Mouse (Mus musculus): ENCODE data around the gene Epb41.

The Epb41 gene

DNA sequence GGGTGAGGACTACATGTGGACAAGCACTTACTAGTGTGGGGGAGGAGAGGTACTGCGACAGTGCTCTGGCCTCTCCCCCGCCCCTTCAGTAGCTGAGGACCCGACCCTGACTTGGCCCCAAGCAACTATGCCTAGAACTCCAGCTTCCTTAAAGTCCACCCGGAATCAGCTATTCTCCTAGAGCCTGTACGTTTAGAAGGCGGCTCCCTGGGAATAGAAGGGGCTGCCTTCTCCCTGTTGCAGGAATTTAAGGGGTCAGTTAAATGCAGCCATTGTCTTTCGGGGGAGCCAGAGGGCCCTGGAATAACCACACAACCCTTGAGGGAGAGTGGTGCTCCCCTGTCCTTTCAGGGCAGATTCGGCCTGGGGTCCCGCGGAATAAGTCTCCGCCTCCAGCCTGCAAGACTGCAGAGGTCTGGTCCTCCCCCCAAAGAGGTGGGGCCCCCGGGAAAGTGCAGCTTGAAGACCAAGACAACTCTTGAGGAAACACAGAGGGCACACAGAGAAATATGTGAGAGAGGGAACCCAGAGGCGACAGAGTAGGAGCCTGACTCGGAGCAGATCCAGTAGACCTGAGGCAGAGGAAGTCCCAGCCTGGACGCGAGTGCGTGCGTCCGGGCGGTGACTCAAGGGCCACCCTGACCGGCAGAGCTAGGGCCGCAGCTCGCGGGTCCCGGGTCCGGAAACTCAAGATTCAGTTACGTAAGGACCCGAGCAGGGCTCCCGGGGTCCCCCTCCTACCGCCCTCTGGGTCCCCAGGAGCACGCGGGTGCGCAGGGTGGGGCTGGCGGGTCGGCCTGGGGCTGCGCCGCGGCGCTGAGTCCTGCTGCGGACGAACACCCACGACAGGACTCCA is 816 bp downstream of the Epb41 start, which contains the start of gene Gm10300:
Gm10300 (plus strand) TSS at position 621 of the 856 bp plus-strand sequence.
- DNase-seq, result peak; percentile 57

DNA sequence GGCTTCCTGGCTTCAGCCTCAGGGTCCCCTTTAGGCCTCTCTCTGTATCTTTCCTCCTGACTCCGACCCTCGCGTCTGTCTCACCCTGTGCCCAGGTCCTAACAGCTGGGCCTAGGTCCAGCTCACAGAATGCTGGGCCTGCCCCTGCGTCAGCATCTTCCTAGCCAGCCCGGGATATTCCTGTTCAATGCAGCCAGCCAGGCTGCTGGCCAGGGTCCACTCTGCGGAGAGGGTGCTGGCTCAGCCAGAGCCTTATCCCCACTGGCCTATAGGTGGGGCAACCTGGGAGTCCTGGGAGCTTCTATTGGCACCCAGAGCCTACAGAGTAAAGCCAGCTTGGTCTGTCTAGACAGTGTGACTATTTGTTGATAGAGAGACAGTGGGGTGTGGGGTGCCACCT is 2.2 kb downstream of the Epb41 start:
- no peak for DNase-seq

DNA sequence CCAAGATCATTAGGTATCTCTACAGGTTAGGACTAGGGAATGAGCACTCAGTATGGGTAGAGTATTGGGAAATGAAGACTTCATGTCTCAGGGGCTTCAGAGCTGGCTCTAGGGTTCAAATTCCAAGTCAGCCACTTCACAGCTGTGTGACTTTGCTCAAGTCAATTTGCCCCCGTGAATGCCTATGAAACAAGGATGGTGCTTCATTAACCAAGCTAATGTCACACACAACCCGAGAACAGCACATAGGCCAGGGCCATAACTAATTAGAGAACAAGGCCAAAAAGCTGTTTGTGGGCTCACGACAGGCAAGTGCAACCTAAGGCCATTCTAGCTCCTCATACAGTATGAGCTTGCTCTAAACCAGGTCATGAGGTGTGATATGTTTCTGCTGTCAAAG is 3.0 kb downstream of the Epb41 start:
- no peak for DNase-seq

DNA sequence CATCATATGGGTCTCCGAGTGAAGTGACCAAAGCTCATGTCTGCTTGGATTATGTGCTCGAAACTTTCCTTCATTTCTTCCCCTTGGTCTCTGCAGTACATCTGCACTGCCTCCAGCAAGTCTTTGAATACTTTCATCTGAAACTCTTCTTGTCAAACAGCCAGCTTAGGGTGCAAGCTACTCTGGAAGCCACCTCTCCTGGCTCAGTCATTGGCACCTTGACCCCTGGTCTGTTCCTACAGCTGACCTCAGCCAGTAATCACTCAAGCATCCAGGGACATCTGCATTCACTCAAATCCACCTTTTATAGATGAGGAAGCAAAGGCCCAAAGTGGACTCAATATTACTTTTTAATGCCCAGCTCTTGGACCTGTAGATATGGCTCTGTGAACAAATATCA is 3.4 kb downstream of the Epb41 start:
- no peak for DNase-seq

DNA sequence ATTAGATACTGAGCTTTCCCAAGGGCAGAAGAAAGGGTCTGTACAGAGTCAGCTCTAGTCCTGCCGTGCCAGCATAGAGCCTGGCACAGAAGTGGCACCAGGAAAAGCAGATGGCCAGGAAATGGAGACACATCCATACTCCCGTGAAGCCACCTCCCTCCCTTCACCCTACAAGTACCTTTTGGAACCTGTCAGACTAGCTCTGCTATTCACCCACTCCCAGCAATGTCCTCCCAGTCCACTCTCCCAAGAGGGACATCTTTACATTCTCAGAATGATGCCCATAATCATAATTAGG is 7.2 kb downstream of the Epb41 start:
- no peak for DNase-seq

DNA sequence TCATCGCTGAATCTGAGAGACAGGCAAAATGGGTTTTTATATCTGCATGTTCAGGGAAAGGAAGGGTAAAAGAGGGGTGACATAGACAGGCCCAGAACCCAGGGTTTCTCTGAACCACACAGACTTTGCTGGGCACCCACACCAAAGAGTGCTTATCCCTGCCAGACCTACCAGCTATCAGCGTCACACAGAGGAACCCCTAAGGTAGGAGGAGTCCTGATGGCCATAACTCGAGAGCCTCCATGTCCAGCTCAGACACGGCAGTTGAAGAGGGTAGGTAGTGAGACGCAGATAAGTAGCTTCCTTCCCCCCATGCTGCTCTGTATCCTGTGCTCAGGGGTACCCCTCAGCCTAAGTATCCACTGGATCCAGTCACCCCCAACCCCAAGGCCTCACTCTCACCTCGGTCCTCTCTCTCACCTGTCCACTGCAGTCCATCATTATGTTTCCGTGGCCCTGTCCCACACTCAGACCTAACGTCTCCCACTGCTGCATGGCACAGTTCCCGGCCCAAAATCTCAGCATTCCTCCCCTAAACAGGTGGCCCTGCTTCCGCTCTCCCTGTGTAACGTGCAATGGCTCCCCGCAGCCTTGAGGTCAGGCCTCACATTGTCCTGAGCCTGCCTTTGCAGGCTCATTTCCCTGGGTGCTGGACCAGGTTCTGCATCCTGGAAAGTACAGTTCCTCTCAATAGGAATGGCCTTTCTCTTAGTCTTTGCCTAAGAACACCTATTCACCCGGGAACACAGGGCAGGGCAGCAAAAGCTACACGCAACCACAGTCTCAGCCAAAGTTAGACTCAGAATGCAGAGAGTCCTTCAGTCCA is 7.8 kb downstream of the Epb41 start:
- DNase-seq, result no peak

DNA sequence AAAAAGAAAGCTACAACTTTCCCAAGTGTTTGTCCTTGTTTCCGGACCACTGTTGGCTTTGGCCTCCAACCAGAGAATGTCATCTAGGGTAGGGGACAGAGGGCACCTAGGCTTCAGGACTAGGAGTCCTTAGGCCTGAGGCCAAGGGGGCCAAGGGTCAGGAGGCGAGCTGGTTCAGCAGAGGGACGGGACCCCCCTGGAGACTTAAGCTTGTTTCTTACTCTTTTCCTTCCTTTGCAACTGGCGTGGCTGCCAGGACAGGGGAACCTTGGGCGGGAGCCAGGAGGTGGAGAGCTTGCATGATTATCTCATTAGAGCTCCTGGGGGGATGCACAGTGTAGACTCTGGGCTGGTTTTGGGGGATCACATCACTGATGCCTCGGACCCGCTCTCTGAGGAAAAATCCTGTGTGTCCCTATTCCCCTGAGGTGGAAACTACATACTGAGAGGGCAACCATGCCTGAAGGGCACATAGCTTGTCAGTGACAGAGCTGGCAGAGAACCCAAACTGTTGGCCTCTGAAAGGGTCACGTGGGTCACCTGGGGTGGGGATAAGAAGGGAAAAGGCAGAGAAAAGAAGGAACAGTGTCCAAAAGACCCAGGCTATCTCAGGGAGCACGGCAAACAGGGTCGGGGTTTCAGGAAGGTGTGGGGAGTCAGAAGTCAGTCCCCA is 8.9 kb downstream of the Epb41 start:
- peak; percentile 37 for DNase-seq

DNA sequence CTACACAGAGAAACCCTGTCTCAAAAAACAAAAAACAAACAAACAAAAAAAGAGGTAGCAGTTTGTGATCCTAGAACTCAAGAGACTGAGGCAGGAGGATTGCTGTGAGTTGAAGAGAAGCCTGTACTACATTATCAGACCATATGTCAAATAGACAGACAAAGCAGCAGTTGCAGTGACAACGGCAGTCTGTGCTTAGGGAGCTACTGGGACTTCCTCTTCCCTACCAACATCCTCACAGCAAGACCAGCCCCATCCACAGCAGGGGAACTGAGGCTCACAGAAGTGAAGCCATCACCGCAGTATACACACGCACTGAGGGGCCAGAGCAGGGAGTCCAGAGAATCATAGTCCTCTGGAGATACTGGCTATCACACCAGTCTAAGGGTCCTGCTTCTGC is 9.5 kb downstream of the Epb41 start:
- no peak for DNase-seq

DNA sequence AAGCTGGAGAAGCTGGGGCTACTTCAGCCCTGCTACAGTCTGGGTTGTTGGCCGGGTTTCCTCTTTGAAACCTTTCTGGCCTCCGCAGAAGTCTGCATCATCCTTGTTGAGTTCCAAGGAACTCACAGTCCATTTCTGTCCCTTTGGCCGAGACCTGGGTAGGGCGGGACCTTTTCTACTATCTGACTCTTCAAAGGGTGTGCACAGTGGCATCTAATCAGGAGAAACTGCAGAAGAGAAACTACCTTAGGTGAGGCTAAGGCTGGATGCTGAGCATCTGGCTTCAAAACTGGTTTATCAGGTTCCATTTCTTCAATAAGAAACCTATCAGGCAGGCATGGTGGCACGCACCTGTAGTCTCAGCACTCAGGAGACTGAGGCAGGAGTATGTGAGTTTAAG is 10.6 kb downstream of the Epb41 start:
- DNase-seq, result no peak

DNA sequence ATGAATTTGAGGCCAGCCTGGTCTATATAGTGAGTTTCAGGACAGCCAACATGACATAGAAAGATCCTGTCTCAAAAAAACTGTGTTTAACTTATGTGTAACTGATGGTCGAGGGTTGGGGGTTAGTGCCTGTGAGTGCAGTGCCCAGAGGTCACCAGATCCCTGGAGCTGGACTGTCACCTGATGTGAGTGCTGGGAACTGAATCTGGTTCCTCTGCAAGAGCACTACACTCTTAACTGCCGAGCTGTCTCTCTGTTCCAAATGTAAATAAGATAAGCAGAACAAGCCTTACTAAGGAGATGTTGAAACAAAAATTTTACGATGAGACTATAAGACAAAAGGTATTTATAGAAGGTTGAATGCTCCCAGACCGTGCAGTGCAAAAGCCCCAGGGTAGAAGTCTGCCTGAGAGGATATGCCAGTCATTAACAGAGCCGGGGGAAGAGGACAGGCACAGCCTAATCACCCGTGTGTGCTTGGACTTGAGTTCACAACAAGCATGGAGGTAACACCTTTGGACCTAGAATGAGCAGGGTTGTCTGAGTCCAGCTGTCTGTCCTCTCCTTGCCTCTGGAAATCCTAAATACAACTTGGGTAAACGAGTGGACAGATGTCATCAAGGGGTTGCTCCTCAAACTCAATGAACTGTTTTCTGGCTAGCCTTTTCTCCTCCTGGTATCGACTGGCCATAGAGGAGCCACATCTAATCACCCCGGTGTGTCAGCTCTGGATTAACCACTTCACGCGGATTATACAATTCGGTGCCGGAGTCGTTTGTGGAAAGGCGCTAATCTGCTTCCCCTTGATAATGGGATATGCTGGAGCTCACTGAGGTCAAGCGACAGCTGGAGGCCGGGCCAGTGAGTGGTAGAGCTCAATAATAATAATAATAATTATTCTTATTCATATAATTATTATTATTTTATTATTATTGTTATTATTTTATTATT is 11.9 kb downstream of the Epb41 start:
- DNase-seq, result no peak

DNA sequence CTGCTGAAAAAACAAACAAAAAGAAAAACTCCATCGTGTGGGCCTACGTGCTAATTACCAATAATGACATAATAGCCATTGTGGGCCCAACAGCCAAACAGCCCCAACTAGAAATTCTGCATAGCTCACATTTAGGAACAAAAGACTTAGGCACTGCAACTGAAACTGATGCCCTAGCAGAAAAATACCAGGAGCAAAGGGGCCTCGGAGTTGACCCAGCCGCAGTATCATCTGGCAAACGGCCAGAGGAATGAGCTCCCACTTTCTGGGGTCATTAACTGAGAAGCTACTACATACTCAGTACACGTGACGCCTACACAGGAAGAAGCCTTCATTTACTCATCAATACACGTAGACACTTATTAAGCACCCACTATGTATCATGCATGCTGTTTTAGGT is 12.8 kb downstream of the Epb41 start:
- DNase-seq, result no peak

DNA sequence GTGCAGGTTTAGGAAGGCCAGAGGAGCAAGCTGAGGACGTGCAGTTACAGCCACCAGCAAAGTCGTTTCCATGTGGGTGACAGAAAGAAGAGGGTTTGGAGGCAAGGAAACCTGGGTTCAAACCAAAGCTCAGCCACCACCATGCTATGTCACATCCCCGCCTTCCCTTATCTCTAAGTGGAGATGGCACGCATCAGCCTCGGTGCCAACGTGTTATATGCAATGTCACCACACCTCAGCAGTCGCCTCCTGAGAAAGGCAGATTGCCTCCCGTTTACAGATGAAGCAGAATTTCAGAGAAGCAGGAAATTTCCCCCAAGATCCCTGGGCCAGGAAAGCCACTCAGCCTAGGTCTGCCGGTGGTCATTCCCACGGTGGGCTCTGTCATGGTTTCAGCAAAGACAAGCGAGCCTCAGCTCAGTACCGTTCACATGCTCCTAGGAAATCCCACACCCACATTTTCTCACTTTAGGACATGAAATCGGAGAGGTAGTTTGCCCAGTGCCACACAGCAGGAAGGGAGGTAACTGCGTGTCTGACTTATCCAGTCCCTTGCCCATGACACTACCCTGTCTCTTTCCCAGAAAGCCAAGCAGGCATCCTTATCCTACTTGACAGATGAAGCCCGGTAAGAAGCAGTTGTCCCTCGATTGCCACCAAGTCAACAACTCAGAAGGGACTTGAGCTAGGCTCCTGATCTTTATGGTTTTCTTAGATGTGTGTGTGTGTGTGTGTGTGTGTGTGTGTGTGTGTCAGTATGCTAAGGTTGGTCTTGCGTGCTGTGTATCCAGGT is 14.9 kb downstream of the Epb41 start:
- no peak for DNase-seq

DNA sequence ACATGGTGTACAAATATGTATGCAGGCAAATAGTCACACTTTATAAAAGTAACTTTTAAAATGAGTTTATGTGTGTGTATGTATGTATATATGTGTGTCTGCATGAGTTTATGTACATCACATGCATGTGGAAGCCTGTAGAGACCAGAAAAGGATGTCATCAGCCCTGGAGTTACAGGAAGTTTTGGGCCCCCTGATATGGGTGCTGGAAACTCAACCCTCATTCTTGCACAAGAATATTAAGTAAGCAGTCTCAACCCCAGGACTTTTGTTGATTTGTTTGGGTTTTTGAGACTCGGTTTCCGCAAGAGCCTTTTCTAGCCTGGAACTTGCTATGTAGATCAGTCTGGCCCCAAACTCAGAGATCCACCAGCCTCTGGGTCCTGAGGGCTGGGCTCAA is 15.6 kb downstream of the Epb41 start:
- DNase-seq, result no peak

DNA sequence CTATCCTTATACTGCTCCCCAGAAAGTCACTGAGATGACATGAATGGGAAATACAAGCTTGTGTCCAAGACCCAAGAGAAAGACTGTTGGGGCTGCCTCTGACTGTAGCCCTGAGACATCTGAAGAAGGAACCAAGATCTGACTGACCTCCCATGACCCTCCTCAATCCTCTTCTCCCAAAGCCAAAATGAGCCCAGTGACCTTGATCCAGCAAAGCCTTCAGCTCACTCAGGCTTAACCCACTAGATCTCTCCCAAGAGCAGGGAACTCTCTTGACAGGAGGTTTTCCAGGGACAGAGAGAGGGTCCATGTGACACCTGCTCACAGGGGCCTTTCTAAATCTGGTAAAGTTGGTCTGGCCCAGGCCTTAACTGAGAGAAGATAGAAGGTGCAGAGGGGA is 17.8 kb downstream of the Epb41 start:
- DNase-seq, result no peak

DNA sequence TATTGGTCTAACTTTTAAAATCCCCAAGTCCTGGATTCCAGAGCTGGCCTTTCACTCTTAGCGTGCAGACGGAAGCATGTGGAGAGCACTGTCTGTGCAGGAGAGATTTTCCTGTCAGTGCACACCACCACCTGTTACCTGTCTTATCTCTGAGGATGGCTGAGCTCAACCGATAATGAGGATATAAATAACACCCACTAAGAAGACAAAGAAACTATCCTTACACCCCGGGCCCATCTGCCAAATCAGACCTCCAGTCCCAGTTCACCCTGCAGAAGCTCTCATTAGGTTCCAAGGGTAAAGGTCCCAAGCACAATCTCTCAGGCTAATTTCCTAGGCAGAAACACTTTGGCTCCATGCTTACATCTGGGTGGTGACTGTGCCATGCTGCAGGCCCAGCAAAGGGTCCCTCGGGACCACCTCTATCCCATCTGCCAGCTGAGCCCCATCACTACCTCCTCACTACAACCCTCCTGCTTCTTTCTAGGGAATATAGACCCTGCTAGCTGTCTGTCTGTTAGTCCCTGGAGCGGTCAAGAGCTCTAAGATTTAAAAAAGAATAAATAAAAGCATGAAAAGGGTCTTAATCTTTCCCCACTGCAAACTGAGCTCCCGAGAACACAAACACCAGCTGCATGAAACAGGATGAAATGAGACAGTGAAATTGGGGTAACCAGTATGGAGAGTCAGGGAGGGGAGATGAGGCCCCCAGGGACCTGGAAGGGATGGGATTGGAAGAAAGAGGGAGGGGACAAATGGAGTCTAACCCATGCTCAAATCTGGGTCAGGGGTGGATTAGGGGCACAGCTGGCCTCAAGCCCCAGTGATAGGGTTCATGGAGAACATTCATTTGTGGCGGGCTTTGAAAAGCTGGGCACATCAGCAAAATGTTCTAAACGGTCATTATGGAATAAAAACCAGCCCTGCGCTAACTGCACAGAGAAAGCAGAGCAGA is 23.5 kb downstream of the Epb41 start:
- no peak for DNase-seq

DNA sequence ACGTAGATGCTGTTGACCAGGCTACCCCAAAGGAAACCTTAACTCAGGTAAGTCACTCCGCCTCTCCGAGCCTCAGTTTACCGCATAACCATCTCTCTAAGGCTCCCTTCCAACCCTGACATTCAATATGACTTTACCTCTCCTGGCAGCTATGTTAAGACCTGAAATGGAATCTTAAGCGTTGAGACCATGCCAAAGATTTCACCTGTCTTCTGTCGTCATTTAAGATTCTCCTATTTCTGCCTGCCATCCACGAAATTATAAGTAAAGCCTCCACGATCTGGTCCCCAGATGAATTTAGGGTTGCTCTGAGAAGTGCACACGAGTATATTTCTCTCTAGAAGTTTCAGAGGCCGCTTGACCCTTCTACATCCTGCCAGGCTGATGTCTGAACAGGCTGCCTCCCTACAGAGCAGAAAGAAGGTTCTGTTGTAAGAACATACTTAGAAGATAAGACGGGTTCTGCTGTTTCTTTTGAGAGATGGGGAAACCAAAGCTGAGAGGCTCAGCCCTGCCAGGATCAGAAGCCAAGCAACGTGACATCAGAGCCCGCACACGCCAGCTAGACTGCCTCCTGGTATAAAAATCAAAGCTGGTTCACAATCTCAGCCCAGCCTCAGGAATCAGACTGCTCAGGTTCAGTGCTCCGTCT is 25.4 kb downstream of the Epb41 start:
- no peak for DNase-seq

DNA sequence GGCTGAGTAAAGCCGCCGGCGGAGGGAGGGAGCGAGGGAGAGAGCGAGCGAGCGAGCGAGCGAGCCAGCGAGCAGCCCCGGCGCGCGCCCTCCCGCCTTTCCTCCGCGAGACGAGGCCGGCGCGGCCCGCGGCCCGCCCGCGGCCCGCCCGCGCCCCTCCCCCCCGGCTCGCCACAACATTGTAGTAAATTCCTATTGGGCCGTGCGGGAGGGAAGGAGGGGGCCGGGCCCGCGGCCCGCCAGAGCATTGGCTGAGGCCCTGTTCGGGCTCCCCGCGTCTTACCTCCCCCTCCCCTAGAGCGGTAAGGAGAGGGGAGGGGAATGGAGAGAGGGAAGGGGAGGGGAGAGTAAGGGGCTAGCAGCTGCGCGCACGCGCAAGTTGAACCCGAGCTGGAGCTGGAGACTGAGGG is 26.1 kb downstream of the Epb41 start:
- DNase-seq, result peak; percentile 87

DNA sequence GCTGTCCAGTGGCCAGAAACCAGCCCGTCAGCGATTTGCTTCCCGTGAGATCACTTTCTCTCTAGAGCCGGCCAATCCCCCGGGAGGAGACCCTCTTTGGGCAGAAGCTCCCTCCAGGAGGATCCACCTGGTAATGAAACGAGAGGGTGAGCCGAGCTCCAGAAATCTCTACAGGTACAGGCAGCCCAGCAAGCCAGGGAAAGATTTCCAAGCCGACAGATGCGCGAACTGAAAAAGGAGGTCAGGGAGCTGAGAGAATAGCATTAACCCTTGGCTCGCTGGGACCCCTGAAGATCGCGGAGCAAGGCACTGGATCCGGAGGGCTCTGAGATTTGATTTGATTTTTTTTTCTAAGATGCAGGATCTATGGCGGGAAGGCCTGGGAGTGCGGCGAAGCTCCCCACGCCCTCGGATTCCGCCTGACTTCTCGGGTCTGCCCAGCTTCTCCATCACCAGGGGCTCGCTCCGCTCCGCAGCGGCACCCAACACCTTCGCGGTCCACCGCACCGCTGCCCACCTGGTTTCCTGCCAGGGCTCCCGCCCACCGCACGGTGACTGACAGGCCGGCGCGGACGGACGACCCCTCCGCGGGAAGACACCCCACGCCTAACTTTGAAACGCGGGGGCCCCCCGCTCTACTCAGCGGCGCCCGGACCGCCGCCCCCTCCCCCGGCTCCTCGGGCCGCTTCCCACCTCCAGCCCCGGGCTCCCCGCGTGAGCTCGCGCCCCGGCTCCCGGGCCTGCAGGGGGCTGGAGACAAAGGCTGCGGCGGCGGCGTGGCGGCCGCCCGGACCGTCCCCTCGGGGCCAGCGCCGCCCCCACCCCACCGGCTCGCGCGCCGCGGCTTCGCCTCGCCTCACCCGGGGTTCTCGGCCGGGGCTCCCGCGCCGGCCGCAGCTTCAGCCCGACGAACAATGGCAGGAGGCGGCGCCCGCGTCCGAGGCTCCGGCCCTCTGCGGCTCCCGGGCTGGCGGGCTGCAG is 26.8 kb downstream of the Epb41 start:
- DNase-seq, result peak; percentile 25

DNA sequence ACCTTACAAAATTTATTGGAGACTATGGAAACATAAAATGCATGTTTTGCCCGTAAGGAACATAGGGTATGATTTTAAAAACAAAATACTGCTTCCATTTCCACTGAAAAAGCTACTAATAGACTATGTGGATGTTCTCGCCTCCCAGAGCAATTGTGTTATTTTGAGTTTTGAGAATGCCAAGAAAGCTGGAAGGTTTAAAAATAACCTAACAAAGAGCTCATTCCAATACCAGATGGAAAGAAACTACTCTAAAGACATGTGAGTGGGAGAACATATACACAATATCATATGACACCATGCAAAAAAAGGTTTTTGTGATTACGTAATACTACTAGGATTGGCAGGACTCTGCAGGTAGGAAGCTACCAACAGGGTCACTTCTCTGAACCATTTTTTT is 31.4 kb downstream of the Epb41 start:
- DNase-seq, result no peak
